Mouse (Mus musculus) left cerebral cortex, adult 9 months (tissue): ENCODE measurements around the gene Cobll1.

Source experiments
- DNase-seq, 2 experiments: peaks; one replicate each; pipeline ENCODE4 v3.0.0; 2022; ENCODE audit warnings: low spot score in 2 of 2

The Cobll1 gene

DNA sequence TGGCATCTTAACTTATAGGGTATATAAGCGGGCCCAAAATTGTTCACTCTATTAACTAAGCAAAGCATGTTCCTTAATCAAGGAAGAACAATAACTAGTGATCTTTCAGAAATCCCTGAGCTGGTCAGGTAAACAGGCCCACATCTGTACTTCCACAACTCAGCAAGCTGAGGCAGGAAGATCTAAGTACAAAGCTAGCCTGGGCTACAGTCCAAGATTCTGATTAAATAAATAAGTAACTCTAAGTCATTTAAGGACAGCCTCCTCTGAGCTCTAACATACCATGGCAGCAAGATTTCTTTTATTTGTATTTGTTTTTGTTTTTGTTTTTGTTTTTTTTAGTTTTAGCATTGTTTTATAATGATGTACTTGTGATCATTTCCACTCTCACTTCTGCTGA is 42.2 kb downstream of the Cobll1 start:
- DNase-seq = no peak

DNA sequence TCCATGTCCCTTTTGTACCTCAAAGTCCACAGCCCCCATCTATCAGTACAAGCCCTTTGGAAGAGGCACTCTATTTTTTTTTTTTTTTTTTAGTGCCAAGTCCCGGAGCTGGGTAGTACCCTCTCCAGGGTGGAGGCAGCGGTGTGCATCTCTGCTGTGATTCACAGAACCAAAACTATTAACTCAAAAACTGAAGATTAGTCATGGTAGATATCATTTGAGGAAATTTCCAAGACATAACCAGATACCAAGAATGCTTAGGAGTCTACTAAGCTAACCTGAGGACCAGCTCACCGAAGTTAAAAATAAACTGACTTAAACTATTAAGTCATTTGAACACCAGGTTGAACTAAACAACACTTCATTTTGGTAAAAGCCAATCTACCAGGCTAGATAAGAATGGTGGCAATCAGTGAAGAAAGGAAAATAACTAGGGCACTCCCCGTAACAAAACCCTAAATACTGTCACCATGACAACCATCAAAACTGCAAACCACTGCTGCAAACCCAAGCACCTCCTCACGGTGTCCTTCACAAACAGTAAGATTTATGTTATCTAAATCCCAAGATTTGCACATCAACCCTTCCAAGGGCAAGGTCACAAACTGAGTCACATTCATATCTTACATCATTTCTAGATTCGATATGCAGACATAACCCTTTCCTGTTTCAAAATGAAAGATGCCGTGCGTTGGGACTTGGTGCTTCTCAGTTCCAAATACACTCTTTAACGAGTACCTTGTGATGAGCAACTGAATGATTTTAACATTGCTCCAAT is 43.8 kb downstream of the Cobll1 start:
- DNase-seq = no peak

GRCm38 (mm10) chr2:65193091-65193795 is 46.0 kb downstream of the Cobll1 start:
- no peak for DNase-seq

GRCm38 (mm10) chr2:65191398-65191797 is 47.8 kb downstream of the Cobll1 start:
- no peak for DNase-seq

GRCm38 (mm10) chr2:65189346-65189745 is 49.9 kb downstream of the Cobll1 start:
- no peak for DNase-seq

- no peak for DNase-seq
These were observed 50.6 kb downstream of the Cobll1 start for GRCm38 (mm10) chr2:65188585-65188984.

DNA sequence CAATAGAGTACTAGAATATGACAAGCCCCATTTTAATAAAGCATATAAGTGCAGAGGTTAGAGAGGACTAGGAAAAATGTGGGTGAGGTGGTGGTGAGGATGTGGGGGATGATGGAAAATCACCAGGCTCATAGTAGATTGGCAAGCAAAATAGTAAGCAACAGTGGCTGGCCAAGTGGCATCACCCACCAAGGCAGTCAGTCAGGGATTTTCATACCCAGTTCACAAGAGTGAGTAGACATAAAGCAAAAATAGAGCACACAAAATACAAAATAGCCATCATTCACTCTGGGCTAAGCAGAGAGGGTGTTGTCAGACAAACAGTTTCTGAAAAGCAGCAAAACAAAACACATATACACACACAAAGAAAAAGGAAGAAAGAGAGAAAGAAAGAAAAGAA is 51.6 kb downstream of the Cobll1 start:
- DNase-seq = no peak

GRCm38 (mm10) chr2:65187164-65187563 is 52.0 kb downstream of the Cobll1 start:
- DNase-seq = no peak

- DNase-seq = no peak
These were observed 56.5 kb downstream of the Cobll1 start for GRCm38 (mm10) chr2:65182747-65183146.

GRCm38 (mm10) chr2:65181736-65182135 is 57.5 kb downstream of the Cobll1 start:
- no peak for DNase-seq

DNA sequence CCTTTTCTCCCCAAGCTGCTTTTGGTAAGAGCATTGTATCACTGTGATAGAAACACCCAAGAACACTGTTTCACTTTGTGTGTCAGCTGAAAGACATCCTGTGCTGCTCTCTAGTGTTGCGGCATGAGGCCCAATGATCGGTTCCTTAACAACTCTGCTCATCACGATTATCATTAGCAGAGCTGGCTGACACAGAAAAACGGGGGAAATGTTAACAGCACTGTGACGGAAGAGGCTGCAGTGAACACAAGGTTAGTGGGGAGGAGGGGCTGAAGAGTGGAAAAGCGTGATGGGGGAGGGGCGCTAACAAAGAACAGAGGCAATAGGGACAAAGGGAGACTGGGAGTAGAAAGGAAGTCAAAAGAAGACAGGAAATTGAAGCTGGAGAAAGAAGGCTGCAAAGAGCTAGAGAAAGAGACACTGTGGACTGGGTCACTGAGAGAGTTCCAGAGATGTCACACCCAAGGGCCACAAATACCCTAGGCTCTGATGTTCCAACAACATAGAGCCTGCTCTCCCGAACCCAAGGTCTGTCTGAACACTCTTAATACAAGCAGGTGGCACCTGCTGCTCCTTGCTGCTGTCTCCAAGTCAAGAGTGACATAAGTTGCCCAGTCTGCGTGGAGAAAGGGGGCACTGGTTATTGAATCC is 58.0 kb downstream of the Cobll1 start:
- DNase-seq = no peak

DNA sequence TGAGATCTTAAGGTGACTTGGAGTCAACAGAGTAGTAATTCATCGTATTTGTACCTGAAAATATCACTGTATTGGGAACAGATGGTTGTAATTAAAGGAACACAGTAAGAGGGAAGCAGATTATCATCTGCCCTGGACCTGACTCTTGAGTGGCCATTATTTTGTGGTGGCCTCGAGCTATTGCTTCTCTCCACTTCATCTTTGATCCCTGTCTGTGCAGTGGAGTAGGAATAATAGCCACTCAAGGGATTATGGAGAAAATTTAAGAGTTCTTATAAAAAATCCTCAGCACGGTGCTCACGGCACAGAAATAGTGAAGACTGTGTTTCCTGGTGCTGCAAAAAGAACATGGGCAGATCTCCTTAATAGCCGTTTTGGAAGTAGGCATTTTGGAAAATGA is 63.6 kb downstream of the Cobll1 start:
- no peak for DNase-seq

- DNase-seq = no peak
These were observed 67.1 kb downstream of the Cobll1 start for GRCm38 (mm10) chr2:65172071-65172470.

- no peak for DNase-seq
These were observed 67.7 kb downstream of the Cobll1 start for GRCm38 (mm10) chr2:65171516-65171915.

GRCm38 (mm10) chr2:65170693-65171456 is 68.3 kb downstream of the Cobll1 start:
- DNase-seq = no peak

DNA sequence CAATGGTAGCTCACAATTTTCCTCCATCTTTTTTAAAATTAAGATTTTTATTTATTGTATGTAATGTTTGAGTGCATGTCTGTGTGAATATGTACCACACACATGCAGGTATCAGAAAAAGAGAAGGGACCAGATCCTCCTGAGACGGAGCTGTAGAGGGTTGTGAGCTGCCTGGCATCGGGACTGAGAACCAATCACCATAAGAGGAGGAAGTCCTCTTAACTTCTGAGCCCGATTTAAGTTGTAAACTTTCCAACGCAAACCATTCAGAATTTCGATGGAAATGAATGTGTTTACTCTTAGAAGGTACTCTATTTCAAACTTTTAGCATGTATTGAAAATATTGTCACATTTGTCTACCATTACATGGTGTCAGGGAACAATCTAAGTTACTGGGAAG is 68.9 kb downstream of the Cobll1 start:
- no peak for DNase-seq

- no peak for DNase-seq
These were observed 75.2 kb downstream of the Cobll1 start for GRCm38 (mm10) chr2:65163990-65164389.

GRCm38 (mm10) chr2:65162625-65163024 is 76.6 kb downstream of the Cobll1 start:
- no peak for DNase-seq

DNA sequence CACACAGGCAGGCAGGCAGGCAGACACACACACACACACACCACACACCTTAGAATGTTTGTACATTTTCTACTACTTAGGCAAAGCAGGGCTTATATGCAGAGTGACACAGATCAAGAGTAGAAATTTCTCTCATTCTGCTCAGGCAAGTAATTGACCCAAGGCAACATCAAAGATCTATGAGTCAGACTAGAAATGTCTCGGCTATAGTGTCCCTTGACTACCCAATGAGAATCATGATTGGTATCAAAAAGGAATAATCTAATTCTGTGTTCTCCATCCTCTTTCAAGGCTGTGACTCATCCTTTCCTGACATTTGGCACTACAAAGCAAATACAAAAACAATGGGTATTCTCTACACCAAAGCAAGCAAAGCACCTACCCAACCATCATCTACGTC is 77.5 kb downstream of the Cobll1 start:
- no peak for DNase-seq

GRCm38 (mm10) chr2:65157981-65158651 is 81.1 kb downstream of the Cobll1 start:
- no peak for DNase-seq

GRCm38 (mm10) chr2:65157325-65157724 is 81.9 kb downstream of the Cobll1 start:
- no peak for DNase-seq

GRCm38 (mm10) chr2:65148928-65149327 is 90.3 kb downstream of the Cobll1 start:
- no peak for DNase-seq
